Mouse (Mus musculus) erythroblast, embryonic 14.5 days (primary cell): ENCODE data around the gene Zbtb7b. TPM values are rescaled to one million over a fixed set of nuclear protein-coding genes. Genes with fewer than 3 reads are reported as not detected.

Experiments used
- H3K27me3 ChIP-seq: 2 replicates; pipeline ENCODE4 v1.6.1; 2012; ENCODE audit warnings: inconsistent platforms; ENCODE audit not compliant: control insufficient read depth
- H3K36me3 ChIP-seq: 2 replicates; pipeline ENCODE4 v1.6.1; 2012; ENCODE audit warnings: mild to moderate bottlenecking, inconsistent platforms; ENCODE audit not compliant: control insufficient read depth
- H3K4me1 ChIP-seq: 2 replicates; pipeline ENCODE4 v1.6.1; 2012; ENCODE audit warnings: inconsistent platforms; ENCODE audit not compliant: control insufficient read depth
- H3K4me3 ChIP-seq: replicated peaks from 2 replicates; pipeline ENCODE3; 2012; ENCODE audit warnings: moderate library complexity, mild to moderate bottlenecking, inconsistent platforms
- H3K9me3 ChIP-seq: 2 replicates; pipeline ENCODE4 v1.6.1; 2012; ENCODE audit warnings: low read length, inconsistent platforms, mixed read lengths; ENCODE audit not compliant: control insufficient read depth
- GATA1 ChIP-seq: IDR thresholded peaks from 2 replicates; pipeline ENCODE4 v1.6.1; 2012; ENCODE audit warnings: low read length, inconsistent platforms, mixed read lengths
- TAL1 ChIP-seq: IDR thresholded peaks from 3 replicates; pipeline ENCODE4 v1.6.1; 2012; ENCODE audit warnings: low read length, inconsistent platforms, mixed read lengths
- polyA plus RNA-seq: library from polyadenylated mRNA; stranded (reverse); fragments of >175 nt; gene quantifications from 2 replicates; pipeline ENCODE4 v1.2.3, GENCODE M21; 2012

Gene Zbtb7b
- polyA plus RNA-seq, 1 experiment, result 0.38 TPM

- H3K9me3 ChIP-seq, result no peaks in the 10 kb centered on the region
Measured at GRCm38 (mm10) chr3:89360237-89360636, 34.3 kb downstream of the Zbtb7b start.

GRCm38 (mm10) chr3:89359630-89360029 lies 34.9 kb downstream of the Zbtb7b start:
- H3K4me1 ChIP-seq, result no peaks in the 10 kb centered on the region
- H3K27me3 ChIP-seq, result peaks cover 5% of the 10 kb centered on the region
- TF ChIP-seq TAL1 (no peak), GATA1 (no peak)
- H3K4me3 ChIP-seq, result no peak overlapping the region
- no peaks in the 10 kb centered on the region for H3K36me3 ChIP-seq
- no peaks in the 10 kb centered on the region for H3K9me3 ChIP-seq

More at GRCm38 (mm10) chr3:89360237-89360636, 34.3 kb downstream of the Zbtb7b start:
- Histone ChIP-seq H3K4me3 (no peak overlapping the region), H3K36me3 (no peaks in the 10 kb centered on the region), H3K4me1 (no peaks in the 10 kb centered on the region), H3K27me3 (peaks cover 5% of the 10 kb centered on the region)
- TF ChIP-seq GATA1, result no peak
- no peak for TF ChIP-seq TAL1

DNA sequence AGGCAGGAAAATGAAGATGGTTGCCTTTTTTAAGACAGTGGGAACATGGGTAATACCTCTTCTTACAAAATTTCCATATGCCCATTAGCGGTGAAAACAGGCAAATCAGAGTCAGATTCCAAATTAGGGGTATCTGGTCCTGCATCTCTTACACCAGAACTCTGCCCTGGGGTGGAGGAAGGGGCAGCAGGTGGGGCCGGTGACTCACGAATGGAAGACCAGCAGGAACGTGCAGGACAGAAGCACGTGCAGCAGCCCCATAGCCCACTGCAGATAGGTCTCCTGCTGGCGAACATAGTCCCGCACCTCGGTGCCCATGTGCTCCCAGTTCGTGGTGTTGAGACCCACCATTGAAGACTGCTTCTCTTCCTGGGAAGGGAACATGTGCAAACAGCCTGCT lies 38.5 kb downstream of the Zbtb7b start:
- Histone ChIP-seq H3K9me3 (no peaks in the 10 kb centered on the region), H3K36me3 (no peaks in the 10 kb centered on the region), H3K27me3 (peaks cover 33% of the 10 kb centered on the region), H3K4me3 (no peak overlapping the region), H3K4me1 (peaks cover 4% of the 10 kb centered on the region)
- TF ChIP-seq TAL1 (no peak), GATA1 (no peak)

DNA sequence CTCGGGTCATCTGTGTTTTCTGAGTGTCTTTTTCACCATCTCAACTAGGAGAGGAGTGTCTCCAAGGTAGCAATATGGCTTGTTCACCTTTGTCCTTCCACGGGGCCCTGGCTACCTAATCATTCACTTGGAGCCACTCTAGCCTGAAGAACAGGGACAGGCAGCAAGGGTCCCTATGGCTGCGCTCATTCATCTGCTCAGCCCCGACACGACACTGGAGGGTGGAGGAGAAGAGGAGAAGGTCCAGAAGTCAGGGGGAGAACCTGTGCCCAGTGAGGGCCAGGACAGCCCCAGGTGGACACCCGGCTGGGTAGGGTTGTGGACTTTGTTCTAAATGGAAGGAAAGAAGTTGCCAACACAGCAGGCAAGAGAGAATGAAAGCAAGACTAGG lies 39.1 kb downstream of the Zbtb7b start:
- no peaks in the 10 kb centered on the region for H3K9me3 ChIP-seq
- H3K4me3 ChIP-seq, result no peak overlapping the region
- H3K36me3 ChIP-seq, result no peaks in the 10 kb centered on the region
- no peak for TF ChIP-seq TAL1
- no peak for TF ChIP-seq GATA1
- H3K4me1 ChIP-seq, result peaks cover 4% of the 10 kb centered on the region
- H3K27me3 ChIP-seq, result peaks cover 35% of the 10 kb centered on the region

GRCm38 (mm10) chr3:89354816-89355511 lies 39.6 kb downstream of the Zbtb7b start:
- TF ChIP-seq GATA1 (no peak), TAL1 (no peak)
- H3K27me3 ChIP-seq, result peaks cover 39% of the 10 kb centered on the region
- no peaks in the 10 kb centered on the region for H3K36me3 ChIP-seq
- peaks cover 9% of the 10 kb centered on the region for H3K4me1 ChIP-seq
- H3K9me3 ChIP-seq, result no peaks in the 10 kb centered on the region
- no peak overlapping the region for H3K4me3 ChIP-seq

DNA sequence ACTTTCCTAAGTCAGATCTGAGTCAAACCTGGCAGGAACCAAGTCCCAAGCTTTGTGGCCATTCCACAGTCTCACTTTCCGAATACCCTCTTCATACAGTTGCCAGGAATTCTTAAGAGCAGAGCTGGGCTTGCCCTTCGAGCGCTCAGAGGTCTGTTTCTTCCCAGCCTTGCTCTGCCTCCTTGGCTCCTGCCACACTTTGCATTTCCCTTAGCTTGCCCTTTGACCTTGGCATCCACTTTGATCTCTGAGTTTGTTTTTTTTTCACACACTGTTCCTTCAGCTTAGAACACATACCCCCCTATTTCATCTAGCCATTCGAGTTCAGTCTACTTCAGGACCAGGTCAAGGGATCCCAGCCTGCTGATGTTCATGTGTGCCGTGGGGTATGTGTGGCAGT lies 43.3 kb downstream of the Zbtb7b start:
- H3K4me1 ChIP-seq, result peaks cover 19% of the 10 kb centered on the region
- no peak overlapping the region for H3K4me3 ChIP-seq
- TF ChIP-seq TAL1 (no peak), GATA1 (no peak)
- no peaks in the 10 kb centered on the region for H3K9me3 ChIP-seq
- H3K27me3 ChIP-seq, result peaks cover 70% of the 10 kb centered on the region
- no peaks in the 10 kb centered on the region for H3K36me3 ChIP-seq

GRCm38 (mm10) chr3:89349869-89350501 lies 44.6 kb downstream of the Zbtb7b start, which contains the start of gene Adam15:
Gene Adam15, minus strand, starts transcription at chr3:89349996.
- Histone ChIP-seq H3K4me3 (peak within 1 kb of the TSS; percentile 53), H3K4me1 (peaks cover 19% of the 10 kb centered on the region), H3K27me3 (peaks cover 68% of the 10 kb centered on the region), H3K9me3 (no peaks in the 10 kb centered on the region), H3K36me3 (no peaks in the 10 kb centered on the region)
- TF ChIP-seq TAL1 (no peak), GATA1 (no peak)

DNA sequence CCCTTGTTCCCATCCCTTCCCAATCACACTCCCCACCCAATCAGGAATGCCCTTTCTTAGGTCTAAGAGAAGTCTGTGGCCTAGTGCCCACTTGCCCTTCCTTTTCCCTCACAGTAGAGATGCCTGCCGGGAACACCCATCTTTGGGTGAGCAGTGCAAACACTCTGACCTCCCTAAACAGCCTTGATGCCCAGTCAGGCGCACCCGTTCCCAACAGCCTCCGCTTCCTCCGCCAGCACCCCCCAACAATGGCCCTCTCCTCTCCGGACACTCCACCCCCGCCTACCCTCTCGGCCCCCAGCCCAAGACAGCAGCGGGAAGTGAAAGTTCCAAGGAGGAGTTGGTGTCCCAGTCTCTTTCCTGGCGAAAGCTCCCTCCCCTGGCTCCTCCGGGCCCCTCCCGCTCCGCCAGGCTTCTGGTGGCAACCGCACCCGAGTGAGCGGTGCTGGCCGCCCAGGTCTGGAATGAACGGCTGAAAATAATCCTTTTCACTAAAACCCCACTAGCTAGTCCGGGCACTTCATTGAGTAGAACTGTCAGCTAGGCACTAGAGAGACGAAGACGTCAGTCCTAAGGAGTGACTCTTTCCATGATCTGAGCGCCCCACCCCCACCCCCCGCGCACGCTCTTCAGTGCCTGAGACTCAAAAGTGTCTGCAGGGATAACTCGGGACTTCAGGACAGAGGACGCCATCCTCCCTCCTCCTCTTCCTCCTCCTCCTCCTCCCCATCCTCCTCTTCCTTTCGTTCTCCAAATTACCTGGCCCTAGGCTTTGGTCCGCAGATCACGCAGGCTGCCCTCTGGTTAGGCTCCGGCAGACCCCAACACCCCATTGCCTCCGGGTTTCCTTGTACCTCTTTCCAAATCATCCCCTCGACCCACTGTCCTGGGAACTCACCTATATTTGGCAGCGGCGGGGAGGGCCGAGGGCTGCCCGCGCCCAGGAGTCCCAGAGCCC lies 45.4 kb downstream of the Zbtb7b start:
- TF ChIP-seq GATA1, result no peak
- TF ChIP-seq TAL1, result no peak
- Histone ChIP-seq H3K27me3 (peaks cover 67% of the 10 kb centered on the region), H3K4me3 (peak overlapping the region; percentile 53)

GRCm38 (mm10) chr3:89347916-89348315 lies 46.7 kb downstream of the Zbtb7b start:
- H3K27me3 ChIP-seq, result peaks cover 59% of the 10 kb centered on the region
- H3K4me3 ChIP-seq, result no peak overlapping the region
- no peaks in the 10 kb centered on the region for H3K36me3 ChIP-seq
- peaks cover 15% of the 10 kb centered on the region for H3K4me1 ChIP-seq
- TF ChIP-seq TAL1, result no peak
- no peak for TF ChIP-seq GATA1
- no peaks in the 10 kb centered on the region for H3K9me3 ChIP-seq

More for the DNA sequence above, 45.4 kb downstream of the Zbtb7b start:
- no peaks in the 10 kb centered on the region for H3K9me3 ChIP-seq
- peaks cover 17% of the 10 kb centered on the region for H3K4me1 ChIP-seq
- H3K36me3 ChIP-seq, result no peaks in the 10 kb centered on the region
